Mouse (Mus musculus) lung, embryonic 15.5 days (tissue): ENCODE data around the gene Cacna1c. TPM values are rescaled to one million over a fixed set of nuclear protein-coding genes. Genes with fewer than 3 reads are reported as not detected.
A peak's percentile ranks its signal among the peaks of the same experiment; 100 is the strongest.

Source experiments
- ATAC-seq: fragments of 200-750 bp; cut with Nextera tagmentation; 2 replicates; pipeline ENCODE4 v1.8.0; 2017; ENCODE audit warnings: moderate number of reproducible peaks, borderline replicate concordance; ENCODE audit not compliant: low FRiP score, low TSS enrichment; ENCODE audit errors: extremely low read depth
- H3K27ac ChIP-seq: fragments of 300-500 bp; sonication (generic); 2 replicates; pipeline ENCODE4 v1.5.1; 2015; ENCODE audit warnings: moderate library complexity, mild to moderate bottlenecking, inconsistent platforms
- H3K27me3 ChIP-seq: fragments of 300-500 bp; sonication (generic); 2 replicates; pipeline ENCODE4 v1.6.1; 2015; ENCODE audit warnings: inconsistent platforms
- H3K36me3 ChIP-seq: fragments of 300-500 bp; sonication (generic); 2 replicates; pipeline ENCODE4 v1.6.1; 2015; ENCODE audit warnings: inconsistent platforms
- H3K4me1 ChIP-seq: fragments of 300-500 bp; sonication (generic); 2 replicates; pipeline ENCODE4 v1.6.1; 2015; ENCODE audit warnings: inconsistent platforms
- H3K4me2 ChIP-seq: fragments of 300-500 bp; sonication (generic); 2 replicates; pipeline ENCODE4 v1.6.1; 2015; ENCODE audit warnings: inconsistent platforms, mild to moderate bottlenecking, moderate library complexity
- H3K4me3 ChIP-seq: fragments of 300-500 bp; sonication (generic); 2 replicates; pipeline ENCODE4 v1.5.1; 2015; ENCODE audit warnings: mild to moderate bottlenecking, inconsistent platforms
- H3K9ac ChIP-seq: fragments of 300-500 bp; sonication (generic); 2 replicates; pipeline ENCODE4 v1.6.1; 2015; ENCODE audit warnings: inconsistent platforms
- H3K9me3 ChIP-seq: fragments of 300-500 bp; sonication (generic); 2 replicates; pipeline ENCODE4 v1.6.1; 2016; ENCODE audit warnings: inconsistent platforms
- WGBS: fragments of 180-500 bp; shearing (Covaris S2); methylation state at CpG from one replicate; pipeline ENCODE4 v1.1.7; 2015; 5-methylcytosine and 5-hydroxymethylcytosine counted together
- polyA plus RNA-seq: library from polyadenylated mRNA; unstranded; fragments of >200 nt; fragmentation: Nextera tagmentation; extraction: Ambion mirVana; gene quantifications from 2 replicates; pipeline ENCODE4 v1.2.1, GENCODE M21; 2015

Cacna1c gene
- polyA plus RNA-seq, 1 experiment from 2014 or later = 8.4 TPM

- no peak overlapping the region for H3K27ac ChIP-seq
- H3K27me3 ChIP-seq = no peaks in the 10 kb centered on the region
- H3K4me3 ChIP-seq = no peak overlapping the region
- ATAC-seq = no peak
- H3K4me2 ChIP-seq = no peak overlapping the region
- peaks cover 23% of the 10 kb centered on the region for H3K4me1 ChIP-seq
- no peak overlapping the region for H3K9ac ChIP-seq
- H3K36me3 ChIP-seq = no peaks in the 10 kb centered on the region
- WGBS = 61% methylated on average over 4 of the region's 4 CpGs
- no peaks in the 10 kb centered on the region for H3K9me3 ChIP-seq
These were observed 229.3 kb downstream of the Cacna1c start for GRCm38 (mm10) chr6:118966904-118967303.

- Histone ChIP-seq H3K9me3 (no peaks in the 10 kb centered on the region), H3K36me3 (no peaks in the 10 kb centered on the region), H3K4me2 (no peak overlapping the region), H3K4me3 (no peak overlapping the region), H3K27ac (no peak overlapping the region; the same call in 1 of the 2 replicates), H3K4me1 (peaks cover 23% of the 10 kb centered on the region), H3K9ac (no peak overlapping the region), H3K27me3 (no peaks in the 10 kb centered on the region)
- 85% methylated on average over 2 of the region's 2 CpGs for WGBS
- no peak for ATAC-seq
These were observed 230.6 kb downstream of the Cacna1c start for GRCm38 (mm10) chr6:118965577-118965976.

GRCm38 (mm10) chr6:118963806-118964205 is 232.4 kb downstream of the Cacna1c start:
- Histone ChIP-seq H3K9ac (no peak overlapping the region), H3K4me3 (no peak overlapping the region), H3K27ac (peak overlapping the region; percentile 77), H3K4me1 (peaks cover 23% of the 10 kb centered on the region), H3K4me2 (peak overlapping the region; percentile 36; the same call in 1 of the 2 replicates), H3K27me3 (no peaks in the 10 kb centered on the region), H3K36me3 (no peaks in the 10 kb centered on the region), H3K9me3 (no peaks in the 10 kb centered on the region)
- peak; percentile 53; the same call in 1 of the 2 replicates for ATAC-seq
- WGBS = 27% methylated on average over 6 of the region's 6 CpGs

- H3K4me1 ChIP-seq = peaks cover 23% of the 10 kb centered on the region
- H3K4me3 ChIP-seq = no peak overlapping the region
- H3K27ac ChIP-seq = peak overlapping the region; percentile 77
- no peaks in the 10 kb centered on the region for H3K36me3 ChIP-seq
- H3K27me3 ChIP-seq = no peaks in the 10 kb centered on the region
- 0 out of 2 replicates have a peak, but pooled peaks have one; percentile 7 for ATAC-seq
- H3K4me2 ChIP-seq = peak overlapping the region; percentile 36; the same call in 1 of the 2 replicates
- WGBS = 35% methylated on average over 5 of the region's 5 CpGs
- no peaks in the 10 kb centered on the region for H3K9me3 ChIP-seq
- H3K9ac ChIP-seq = no peak overlapping the region
These were observed 232.9 kb downstream of the Cacna1c start for GRCm38 (mm10) chr6:118963283-118963682.

GRCm38 (mm10) chr6:118958529-118958928 is 237.7 kb downstream of the Cacna1c start:
- H3K4me2 ChIP-seq = no peak overlapping the region
- no peaks in the 10 kb centered on the region for H3K36me3 ChIP-seq
- H3K9me3 ChIP-seq = no peaks in the 10 kb centered on the region
- WGBS = 92% methylated on average over 9 of the region's 9 CpGs
- ATAC-seq = no peak
- no peaks in the 10 kb centered on the region for H3K27me3 ChIP-seq
- H3K4me3 ChIP-seq = no peak overlapping the region
- no peak overlapping the region for H3K27ac ChIP-seq
- H3K4me1 ChIP-seq = peaks cover 21% of the 10 kb centered on the region
- H3K9ac ChIP-seq = no peak overlapping the region

- Histone ChIP-seq H3K27me3 (no peaks in the 10 kb centered on the region), H3K9ac (no peak overlapping the region), H3K9me3 (no peaks in the 10 kb centered on the region), H3K36me3 (no peaks in the 10 kb centered on the region), H3K27ac (no peak overlapping the region), H3K4me3 (no peak overlapping the region), H3K4me2 (no peak overlapping the region), H3K4me1 (peaks cover 12% of the 10 kb centered on the region)
- WGBS = 87% methylated on average over 4 of the region's 4 CpGs
- ATAC-seq = no peak
These were observed 240.0 kb downstream of the Cacna1c start for GRCm38 (mm10) chr6:118956234-118956633.

GRCm38 (mm10) chr6:118955777-118956176 is 240.4 kb downstream of the Cacna1c start:
- peaks cover 12% of the 10 kb centered on the region for H3K4me1 ChIP-seq
- H3K27ac ChIP-seq = no peak overlapping the region
- H3K9ac ChIP-seq = no peak overlapping the region
- H3K4me3 ChIP-seq = no peak overlapping the region
- no peaks in the 10 kb centered on the region for H3K27me3 ChIP-seq
- no peaks in the 10 kb centered on the region for H3K36me3 ChIP-seq
- H3K9me3 ChIP-seq = no peaks in the 10 kb centered on the region
- no peak overlapping the region for H3K4me2 ChIP-seq
- ATAC-seq = no peak

GRCm38 (mm10) chr6:118954988-118955554 is 241.1 kb downstream of the Cacna1c start:
- 46% methylated on average over 7 of the region's 7 CpGs for WGBS

GRCm38 (mm10) chr6:118952377-118952776 is 243.8 kb downstream of the Cacna1c start:
- H3K4me3 ChIP-seq = no peak overlapping the region
- no peaks in the 10 kb centered on the region for H3K36me3 ChIP-seq
- H3K9me3 ChIP-seq = no peaks in the 10 kb centered on the region
- H3K4me1 ChIP-seq = peaks cover 26% of the 10 kb centered on the region
- no peaks in the 10 kb centered on the region for H3K27me3 ChIP-seq
- no peak overlapping the region for H3K4me2 ChIP-seq
- ATAC-seq = no peak
- no peak overlapping the region for H3K9ac ChIP-seq
- 75% methylated on average over 9 of the region's 9 CpGs for WGBS
- no peak overlapping the region for H3K27ac ChIP-seq

More at GRCm38 (mm10) chr6:118954988-118955554, 241.1 kb downstream of the Cacna1c start:
- no peaks in the 10 kb centered on the region for H3K9me3 ChIP-seq
- H3K36me3 ChIP-seq = no peaks in the 10 kb centered on the region
- H3K4me2 ChIP-seq = no peak overlapping the region
- H3K4me1 ChIP-seq = peaks cover 17% of the 10 kb centered on the region
- no peak overlapping the region for H3K27ac ChIP-seq
- ATAC-seq = peak; percentile 28; the same call in 1 of the 2 replicates
- H3K27me3 ChIP-seq = no peaks in the 10 kb centered on the region
- no peak overlapping the region for H3K4me3 ChIP-seq
- no peak overlapping the region for H3K9ac ChIP-seq

- no peak overlapping the region for H3K27ac ChIP-seq
These were observed 246.0 kb downstream of the Cacna1c start for GRCm38 (mm10) chr6:118950190-118950589.

GRCm38 (mm10) chr6:118947286-118947685 is 248.9 kb downstream of the Cacna1c start:
- Histone ChIP-seq H3K27ac (peak overlapping the region; percentile 49; the same call in 1 of the 2 replicates), H3K27me3 (no peaks in the 10 kb centered on the region), H3K4me1 (peaks cover 24% of the 10 kb centered on the region), H3K36me3 (no peaks in the 10 kb centered on the region), H3K9ac (no peak overlapping the region), H3K9me3 (no peaks in the 10 kb centered on the region), H3K4me3 (no peak overlapping the region), H3K4me2 (no peak overlapping the region)
- 62% methylated on average over 8 of the region's 8 CpGs for whole genome bisulfite sequencing
- no peak for ATAC-seq

More at GRCm38 (mm10) chr6:118950190-118950589, 246.0 kb downstream of the Cacna1c start:
- Histone ChIP-seq H3K9ac (no peak overlapping the region), H3K4me2 (no peak overlapping the region), H3K4me3 (no peak overlapping the region), H3K4me1 (peaks cover 31% of the 10 kb centered on the region), H3K27me3 (no peaks in the 10 kb centered on the region), H3K9me3 (no peaks in the 10 kb centered on the region), H3K36me3 (no peaks in the 10 kb centered on the region)
- no peak for ATAC-seq
- 33% methylated on average over 13 of the region's 13 CpGs for WGBS

GRCm38 (mm10) chr6:118946660-118947059 is 249.6 kb downstream of the Cacna1c start:
- Histone ChIP-seq H3K4me2 (no peak overlapping the region), H3K4me1 (peaks cover 24% of the 10 kb centered on the region), H3K4me3 (no peak overlapping the region), H3K36me3 (no peaks in the 10 kb centered on the region), H3K9ac (no peak overlapping the region), H3K27me3 (no peaks in the 10 kb centered on the region), H3K9me3 (no peaks in the 10 kb centered on the region), H3K27ac (peak overlapping the region; percentile 49)
- no peak for ATAC-seq
- WGBS = 44% methylated on average over 6 of the region's 6 CpGs
